Mouse (Mus musculus) brain, embryonic 14.5 days (tissue): ENCODE results near the gene Cryba2.

Experiments used
- CTCF ChIP-seq: fragments of 200-500 bp; IDR thresholded peaks from 2 replicates; pipeline ENCODE4 v1.5.1; 2012; ENCODE audit warnings: inconsistent platforms, mild to moderate bottlenecking, moderate library complexity, borderline replicate concordance; ENCODE audit not compliant: insufficient read depth, insufficient read length; ENCODE audit errors: extremely low read depth
- POLR2A ChIP-seq: fragments of 200-500 bp; IDR thresholded peaks from 2 replicates; pipeline ENCODE4 v1.6.1; 2012; ENCODE audit warnings: mild to moderate bottlenecking, inconsistent platforms, borderline replicate concordance; ENCODE audit not compliant: poor library complexity, insufficient read depth, insufficient read length, severe bottlenecking; ENCODE audit errors: extremely low read depth

GRCm38 (mm10) chr1:74900341-74901285 is 7.7 kb upstream of the Cryba2 start:
- TF ChIP-seq POLR2A (no peak), CTCF (no peak)
